ENCODE assay signal across 8 mouse cellular contexts in genomic region chr1:171111781-171112575, GRCm38 (mm10). TPM values are rescaled to one million over a fixed set of nuclear protein-coding genes. Genes with fewer than 3 reads are reported as not detected.
DNase-seq lines count a peak whose midpoint lies in the region; ATAC-seq and TF ChIP-seq lines count a peak whose summit lies in the region.

No protein-coding gene starts in this region.

- no peaks in the 10 kb centered on the region for H3K9me3 ChIP-seq in embryonic facial prominence, embryonic 10.5 days
- no peaks in the 10 kb centered on the region for H3K9me3 ChIP-seq in limb, embryonic 14.5 days (ENCODE audit: control insufficient read depth, low read length)
- no peaks in the 10 kb centered on the region for H3K9me3 ChIP-seq in midbrain, embryonic 12.5 days
- H3K9me3 ChIP-seq in stomach, embryonic 16.5 days (replicated peaks; ENCODE audit: control insufficient read depth, low read length): no peaks in the 10 kb centered on the region

- H3K4me2 ChIP-seq in limb, embryonic 14.5 days (replicated peaks; ENCODE audit: low read depth, low read length, severe bottlenecking): peak overlapping the region; percentile 50
- H3K4me2 ChIP-seq in midbrain, embryonic 12.5 days (replicated peaks): peak overlapping the region; percentile 61
- H3K4me2 ChIP-seq in stomach, embryonic 16.5 days (ENCODE audit: low read depth, low read length): peak overlapping the region; percentile 72

- no peaks in the 10 kb centered on the region for H3K27me3 ChIP-seq in embryonic facial prominence, embryonic 10.5 days (replicated peaks; ENCODE audit: low read depth, poor library complexity, severe bottlenecking)
- H3K27me3 ChIP-seq in limb, embryonic 14.5 days (ENCODE audit: control insufficient read depth, insufficient read depth, low read length): no peaks in the 10 kb centered on the region
- H3K27me3 ChIP-seq in midbrain, embryonic 12.5 days: no peaks in the 10 kb centered on the region
- H3K27me3 ChIP-seq in stomach, embryonic 16.5 days (ENCODE audit: control insufficient read depth, insufficient read depth, low read length): no peaks in the 10 kb centered on the region

- H3K27ac ChIP-seq in embryonic facial prominence, embryonic 10.5 days (replicated peaks): peak overlapping the region; percentile 69
- no peak overlapping the region; the same call in 1 of the 2 replicates for H3K27ac ChIP-seq in limb, embryonic 14.5 days (replicated peaks; ENCODE audit: low read depth, low read length)
- H3K27ac ChIP-seq in midbrain, embryonic 12.5 days (replicated peaks): peak overlapping the region; percentile 70
- H3K27ac ChIP-seq in stomach, embryonic 16.5 days (ENCODE audit: low read length): peak overlapping the region; percentile 88

- peak; percentile 35 for DNase-seq in spleen, adult 12 weeks (ENCODE audit: low spot score)
- no peak for DNase-seq in spleen, adult 18-20 months
- DNase-seq in embryonic facial prominence, embryonic 10.5 days (ENCODE audit: low spot score): peak; percentile 73
- DNase-seq in heart, adult 8-10 months (ENCODE audit: low spot score): peak; percentile 63
- peak; percentile 56 for DNase-seq in kidney, adult 11 months
- DNase-seq in limb, embryonic 14.5 days (ENCODE audit: low spot score): peak; percentile 81

- ATAC-seq in limb, embryonic 14.5 days (ENCODE audit: low FRiP score, low read depth): peak; percentile 7
- ATAC-seq in midbrain, embryonic 12.5 days (ENCODE audit: low FRiP score, low read depth): no peak
- ATAC-seq in stomach, embryonic 16.5 days (ENCODE audit: insufficient read depth, low FRiP score): no peak

- TF ChIP-seq POLR2A in limb, embryonic 14.5 days (IDR thresholded peaks at IDR 0.05; ENCODE audit: borderline replicate concordance, extremely low read depth, insufficient read depth, insufficient read length): no peak

- H3K36me3 ChIP-seq in embryonic facial prominence, embryonic 10.5 days (replicated peaks): no peaks in the 10 kb centered on the region
- no peaks in the 10 kb centered on the region for H3K36me3 ChIP-seq in limb, embryonic 14.5 days (ENCODE audit: control insufficient read depth, insufficient read depth, low read length)
- no peaks in the 10 kb centered on the region for H3K36me3 ChIP-seq in midbrain, embryonic 12.5 days
- H3K36me3 ChIP-seq in stomach, embryonic 16.5 days (ENCODE audit: control insufficient read depth, insufficient read depth, low read length): no peaks in the 10 kb centered on the region

- H3K4me3 ChIP-seq in embryonic facial prominence, embryonic 10.5 days: peak overlapping the region; percentile 67
- H3K4me3 ChIP-seq in limb, embryonic 14.5 days (replicated peaks; ENCODE audit: low read length): peak overlapping the region; percentile 45
- peak overlapping the region; percentile 58 for H3K4me3 ChIP-seq in midbrain, embryonic 12.5 days
- H3K4me3 ChIP-seq in stomach, embryonic 16.5 days (replicated peaks; ENCODE audit: low read length): peak overlapping the region; percentile 63

- H3K9ac ChIP-seq in limb, embryonic 14.5 days (ENCODE audit: low read depth, low read length, severe bottlenecking): peak overlapping the region; percentile 49
- peak overlapping the region; percentile 40 for H3K9ac ChIP-seq in midbrain, embryonic 12.5 days (replicated peaks)
- H3K9ac ChIP-seq in stomach, embryonic 16.5 days (ENCODE audit: low read length): peak overlapping the region; percentile 68

- WGBS in embryonic facial prominence, embryonic 10.5 days: 3% methylated on average over 15 of the region's 15 CpGs
- WGBS in limb, embryonic 14.5 days: 5% methylated on average over 15 of the region's 15 CpGs
- 4% methylated on average over 15 of the region's 15 CpGs for WGBS in midbrain, embryonic 12.5 days
- WGBS in stomach, embryonic 16.5 days: 2% methylated on average over 15 of the region's 15 CpGs

- peaks cover 20% of the 10 kb centered on the region for H3K4me1 ChIP-seq in embryonic facial prominence, embryonic 10.5 days
- 0 out of 2 replicates have a peak, but pooled peaks cover 2% of the 10 kb centered on the region for H3K4me1 ChIP-seq in limb, embryonic 14.5 days (ENCODE audit: control insufficient read depth, insufficient read depth, low read length)
- H3K4me1 ChIP-seq in midbrain, embryonic 12.5 days: peaks cover 12% of the 10 kb centered on the region
- H3K4me1 ChIP-seq in stomach, embryonic 16.5 days (ENCODE audit: control insufficient read depth, insufficient read depth, low read length): 0 out of 2 replicates have a peak, but pooled peaks cover 5% of the 10 kb centered on the region

RNA-seq across cellular contexts. Expression of gene Cfap126, which starts 1.7 kb away (rescaled TPM):
- polyA plus RNA-seq in embryonic facial prominence, embryonic 10.5 days (2016; fragmentation: Nextera tagmentation; extraction: Ambion mirVana): 1.1 and 2.0 TPM in 2 replicates
- total RNA-seq in heart, adult 8-10 months (2022): 1 to 10 TPM in 1 of 4 experiments, under 1 TPM in 3; 0.60 to 2.0 (median 0.88) TPM
- 2.1 and 2.7 TPM in 2 replicates for polyA plus RNA-seq in limb, embryonic 14.5 days (2012; rRNA removed)
- 1.1 and 1.3 TPM in 2 replicates for polyA plus RNA-seq in limb, embryonic 14.5 days (2014; fragmentation: Nextera tagmentation; extraction: Ambion mirVana)
- polyA plus RNA-seq in midbrain, embryonic 12.5 days (2016; fragmentation: Nextera tagmentation; extraction: Ambion mirVana): 1.7 and 3.6 TPM in 2 replicates
- 2.1 and 3.1 TPM in 2 replicates for polyA plus RNA-seq in stomach, embryonic 16.5 days (2015; fragmentation: Nextera tagmentation; extraction: Ambion mirVana)

RNA-seq across cellular contexts. Expression of gene Sdhc, which starts 38.4 kb away (rescaled TPM):
- 260 and 264 TPM in 2 replicates for polyA plus RNA-seq in embryonic facial prominence, embryonic 10.5 days (2016; fragmentation: Nextera tagmentation; extraction: Ambion mirVana)
- 1,000 to 10,000 TPM; 1,259 to 1,304 (median 1,268) TPM for total RNA-seq in heart, adult 8-10 months (2022)
- polyA plus RNA-seq in limb, embryonic 14.5 days (2012; rRNA removed): 246 and 314 TPM in 2 replicates
- polyA plus RNA-seq in limb, embryonic 14.5 days (2014; fragmentation: Nextera tagmentation; extraction: Ambion mirVana): 273 and 281 TPM in 2 replicates
- 225 and 229 TPM in 2 replicates for polyA plus RNA-seq in midbrain, embryonic 12.5 days (2016; fragmentation: Nextera tagmentation; extraction: Ambion mirVana)
- 282 and 298 TPM in 2 replicates for polyA plus RNA-seq in stomach, embryonic 16.5 days (2015; fragmentation: Nextera tagmentation; extraction: Ambion mirVana)

RNA-seq across cellular contexts. Expression of gene Mpz, which starts 38.5 kb away (rescaled TPM):
- polyA plus RNA-seq in embryonic facial prominence, embryonic 10.5 days (2016; fragmentation: Nextera tagmentation; extraction: Ambion mirVana): 0.48 and 0.91 TPM in 2 replicates
- total RNA-seq in heart, adult 8-10 months (2022): under 1 TPM in 2 of 4 experiments, not detected in 2; 0.31 to 0.41 TPM
- 14.6 and 19.8 TPM in 2 replicates for polyA plus RNA-seq in limb, embryonic 14.5 days (2012; rRNA removed)
- 4.9 and 5.3 TPM in 2 replicates for polyA plus RNA-seq in limb, embryonic 14.5 days (2014; fragmentation: Nextera tagmentation; extraction: Ambion mirVana)
- 0.33 and 0.94 TPM in 2 replicates for polyA plus RNA-seq in midbrain, embryonic 12.5 days (2016; fragmentation: Nextera tagmentation; extraction: Ambion mirVana)
- 2.4 and 2.9 TPM in 2 replicates for polyA plus RNA-seq in stomach, embryonic 16.5 days (2015; fragmentation: Nextera tagmentation; extraction: Ambion mirVana)

RNA-seq across cellular contexts. Expression of gene Fcgr3, which starts 47.2 kb away (rescaled TPM):
- polyA plus RNA-seq in embryonic facial prominence, embryonic 10.5 days (2016; fragmentation: Nextera tagmentation; extraction: Ambion mirVana): 3.8 and 5.5 TPM in 2 replicates
- total RNA-seq in heart, adult 8-10 months (2022): 10 to 100 TPM in 2 of 4 experiments, 1 to 10 TPM in 2; 7.8 to 13.7 (median 9.7) TPM
- polyA plus RNA-seq in limb, embryonic 14.5 days (2012; rRNA removed): 12.8 and 13.7 TPM in 2 replicates
- polyA plus RNA-seq in limb, embryonic 14.5 days (2014; fragmentation: Nextera tagmentation; extraction: Ambion mirVana): 17.6 and 19.7 TPM in 2 replicates
- polyA plus RNA-seq in midbrain, embryonic 12.5 days (2016; fragmentation: Nextera tagmentation; extraction: Ambion mirVana): 5.8 and 9.8 TPM in 2 replicates
- 17.7 and 20.2 TPM in 2 replicates for polyA plus RNA-seq in stomach, embryonic 16.5 days (2015; fragmentation: Nextera tagmentation; extraction: Ambion mirVana)

Comparison
In these comparisons a context has a peak if more than half of its experiments do, and no peak if none do; other contexts are left out.
1. DNase-seq: peak in spleen, adult 12 weeks (single experiment), embryonic facial prominence, embryonic 10.5 days (single experiment), heart, adult 8-10 months (single experiment), kidney, adult 11 months (single experiment) and limb, embryonic 14.5 days (single experiment); none in spleen, adult 18-20 months (0 of 2).
2. Peak in every context shown above with its lines, with median percentiles within 50 percentile points of each other: H3K4me3 ChIP-seq, H3K4me2 ChIP-seq and H3K9ac ChIP-seq.